Mouse (Mus musculus): Measurements from ENCODE around the gene Dnaic2. TPM values are rescaled to one million over a fixed set of nuclear protein-coding genes. Genes with fewer than 3 reads are reported as not detected.

Dnaic2 gene
- total RNA-seq, 2 experiments from 2014 or later, result 0.99 to 1.9 TPM

GRCm38 (mm10) chr11:114747564-114748138, 20.4 kb downstream of the Dnaic2 start:
- no peak for DNase-seq

DNA sequence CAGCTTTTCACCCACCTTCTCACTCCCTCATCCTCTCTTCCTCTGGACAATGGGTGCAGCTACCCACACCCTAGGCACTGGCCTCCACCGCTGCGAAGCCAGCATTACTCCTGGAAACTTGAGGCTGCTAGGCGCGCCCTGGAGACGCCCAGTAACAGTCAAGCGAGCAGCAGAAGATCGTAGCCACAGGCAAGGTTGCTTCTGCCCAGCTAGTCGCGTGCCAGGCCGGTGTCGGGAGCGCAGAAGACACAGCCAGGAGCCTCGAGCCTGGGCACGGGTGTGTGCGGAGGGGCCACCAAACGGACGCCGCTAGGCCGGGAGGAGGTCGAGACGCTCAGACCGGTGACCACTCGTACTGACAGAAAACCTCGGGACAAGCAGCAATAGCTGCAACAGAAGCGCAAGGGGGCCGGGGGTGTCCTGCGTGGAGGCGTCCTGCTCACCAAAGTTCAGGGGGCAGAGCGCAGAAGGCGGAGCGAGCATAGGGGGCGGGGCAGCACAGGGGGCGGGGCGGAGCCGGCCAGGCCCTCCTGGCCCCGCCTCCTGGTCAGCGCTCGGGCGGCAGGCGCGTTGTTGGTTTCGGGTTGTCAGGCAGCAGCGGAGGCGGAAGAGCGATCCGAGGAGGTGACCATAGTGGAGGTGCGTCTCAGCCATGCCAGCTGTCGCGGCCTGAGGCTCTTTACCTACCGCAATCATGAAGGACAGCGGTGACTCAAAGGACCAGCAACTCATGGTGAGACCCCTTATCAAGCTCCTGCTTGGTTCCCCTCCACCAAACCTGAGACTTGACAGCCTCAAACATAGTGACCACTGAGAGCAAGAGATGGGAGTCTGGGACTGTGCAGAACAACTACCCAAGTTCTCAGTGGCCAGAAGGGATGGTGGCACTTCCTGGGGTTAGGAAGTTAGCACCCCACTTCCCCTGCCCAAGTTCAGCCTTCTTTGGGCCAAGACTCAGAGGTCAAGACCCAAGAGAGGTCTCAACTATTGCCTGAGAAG, 37.9 kb downstream of the Dnaic2 start, which contains the start of gene Kif19a:
Kif19a (plus strand) TSS at position 569 of the 999 bp plus-strand sequence.
- DNase-seq, result no peak

- DNase-seq, result no peak
These were observed 42.7 kb downstream of the Dnaic2 start for GRCm38 (mm10) chr11:114769911-114770310.

- no peak for DNase-seq
These were observed 44.7 kb downstream of the Dnaic2 start for GRCm38 (mm10) chr11:114771896-114772295.

DNA sequence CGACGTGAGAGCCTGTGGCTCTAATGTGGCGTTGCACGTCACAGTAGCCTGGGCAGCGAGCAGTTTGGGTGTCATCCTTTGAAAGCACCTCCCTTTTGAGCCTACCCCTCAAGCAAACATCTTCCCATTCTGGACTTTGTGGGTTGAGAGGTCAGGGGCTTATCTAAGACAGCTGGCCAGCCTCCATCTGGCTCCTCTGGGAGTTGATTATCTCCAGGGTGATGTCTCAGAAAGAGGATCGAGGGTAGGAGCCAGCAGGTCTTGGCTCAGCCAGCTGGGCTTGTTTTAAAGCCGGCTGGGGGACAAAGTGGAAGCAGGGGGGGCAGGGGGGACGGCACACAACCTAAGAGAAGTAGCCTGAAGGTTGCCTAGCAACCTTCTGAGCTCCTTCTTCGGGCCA, 52.9 kb downstream of the Dnaic2 start:
- DNase-seq, result no peak

GRCm38 (mm10) chr11:114785892-114786291, 58.7 kb downstream of the Dnaic2 start:
- no peak for DNase-seq

- no peak for DNase-seq
These were observed 59.1 kb downstream of the Dnaic2 start for GRCm38 (mm10) chr11:114786326-114786725.

GRCm38 (mm10) chr11:114787611-114788010, 60.4 kb downstream of the Dnaic2 start:
- DNase-seq, result no peak

DNA sequence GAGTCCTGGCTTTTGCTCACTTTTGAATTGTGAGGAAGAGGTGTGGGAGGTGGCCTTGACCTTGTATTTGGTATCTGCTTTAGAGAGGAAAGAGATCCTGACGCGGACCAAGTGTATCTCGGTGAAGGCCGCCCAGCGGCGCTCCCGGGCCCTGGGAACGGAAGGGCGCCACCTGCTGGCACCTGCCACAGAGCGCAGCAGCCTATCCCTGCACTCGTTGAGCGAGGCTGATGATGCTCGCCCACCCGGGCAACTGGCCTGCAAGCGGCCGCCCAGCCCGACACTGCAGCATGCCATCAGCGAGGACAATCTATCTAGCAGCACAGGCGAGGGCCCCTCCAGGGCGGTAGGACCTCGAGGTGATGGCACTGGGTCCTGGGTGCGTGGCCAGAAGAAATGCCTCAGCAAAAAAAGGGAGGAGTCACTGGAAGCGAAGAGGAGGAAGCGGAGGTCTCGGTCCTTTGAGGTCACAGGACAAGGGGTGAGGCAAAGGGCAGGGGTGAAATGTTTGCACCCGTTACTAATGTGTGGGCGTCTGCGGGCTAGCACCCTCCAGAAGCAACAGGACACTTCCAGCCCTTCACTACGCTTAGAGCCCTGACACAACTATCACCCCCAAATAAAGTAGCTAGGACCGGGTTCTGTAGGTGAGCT, 62.0 kb downstream of the Dnaic2 start:
- peak; percentile 82 to 83 for DNase-seq

- DNase-seq, result no peak
These were observed 62.5 kb downstream of the Dnaic2 start for GRCm38 (mm10) chr11:114789716-114790115.

DNA sequence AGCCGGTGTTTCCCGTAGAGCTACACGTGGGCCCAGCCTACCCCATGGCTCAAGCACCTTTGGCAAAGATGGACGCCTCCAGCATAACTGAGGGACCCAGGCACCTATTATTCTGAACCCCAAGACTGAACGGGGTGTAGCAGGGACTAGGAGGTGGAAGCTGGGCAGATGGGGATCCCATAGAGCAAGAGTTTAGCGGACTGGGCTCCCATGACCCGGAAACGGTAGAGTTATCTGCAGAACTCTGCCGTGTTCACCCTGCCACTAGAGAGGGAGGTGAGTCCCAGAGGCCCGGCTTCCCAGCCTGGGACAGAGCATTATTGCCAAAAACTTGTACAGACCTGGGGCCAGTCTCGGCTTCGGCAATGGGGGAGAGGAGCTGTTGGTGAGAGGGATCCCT, 63.0 kb downstream of the Dnaic2 start:
- no peak for DNase-seq

- DNase-seq, result no peak
These were observed 63.6 kb downstream of the Dnaic2 start for GRCm38 (mm10) chr11:114790841-114791240.

GRCm38 (mm10) chr11:114791351-114791889, 64.2 kb downstream of the Dnaic2 start:
- DNase-seq, result peak in 1 of 2 experiments; percentile 34

DNA sequence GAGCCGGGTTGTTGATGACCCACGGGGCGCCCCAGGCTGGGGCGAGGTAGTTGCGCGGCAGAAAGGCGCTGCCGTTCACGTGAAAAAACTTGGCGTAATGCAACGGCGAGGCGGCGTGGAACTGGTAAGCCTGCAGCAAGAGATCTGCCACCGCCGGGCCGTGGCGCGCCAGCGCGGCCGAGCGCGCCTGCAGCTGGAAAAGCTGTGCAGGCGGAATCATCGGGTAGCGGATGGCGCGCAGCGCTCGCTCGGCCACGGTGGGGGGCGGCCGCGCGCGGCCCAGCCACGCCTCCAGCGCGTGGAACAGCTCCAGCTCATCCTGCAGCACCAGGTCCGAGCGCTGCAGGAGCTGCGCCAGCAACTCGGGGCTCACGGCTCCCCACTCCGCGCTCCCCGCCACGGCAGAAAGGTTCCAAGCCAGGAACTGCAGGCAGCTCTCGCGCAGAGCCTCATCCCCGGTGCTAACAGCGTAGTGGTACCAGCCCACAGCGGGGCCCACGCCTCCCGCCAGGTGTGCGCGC, 64.7 kb downstream of the Dnaic2 start:
- DNase-seq, result no peak

DNA sequence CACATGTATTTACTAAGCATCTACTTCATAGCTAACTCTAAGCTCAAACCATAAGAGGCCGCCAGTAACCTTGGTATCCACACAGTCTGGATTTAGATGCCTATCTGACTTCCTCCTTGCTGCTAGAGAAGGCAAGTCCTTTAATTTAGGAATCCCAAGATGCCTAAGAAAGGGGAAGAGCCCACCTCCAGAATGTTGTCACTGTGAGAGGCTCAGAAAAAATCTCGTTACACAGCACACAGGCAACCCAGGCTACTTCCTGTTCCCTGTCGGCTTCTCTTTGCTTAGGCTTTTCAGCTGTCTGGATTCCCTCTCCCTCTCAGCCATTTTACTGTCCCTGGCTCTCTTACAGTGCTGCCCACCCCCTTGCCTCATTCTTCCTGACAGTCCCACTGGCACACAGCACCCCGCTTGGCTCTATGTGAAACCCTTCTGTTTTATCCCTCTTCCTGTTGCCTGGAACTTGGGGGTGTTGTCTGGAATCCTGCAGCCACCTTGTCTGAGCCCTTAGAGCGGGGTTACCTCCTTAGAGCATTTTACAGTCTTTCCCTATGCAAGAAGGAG, 65.8 kb downstream of the Dnaic2 start:
- DNase-seq, result no peak

DNA sequence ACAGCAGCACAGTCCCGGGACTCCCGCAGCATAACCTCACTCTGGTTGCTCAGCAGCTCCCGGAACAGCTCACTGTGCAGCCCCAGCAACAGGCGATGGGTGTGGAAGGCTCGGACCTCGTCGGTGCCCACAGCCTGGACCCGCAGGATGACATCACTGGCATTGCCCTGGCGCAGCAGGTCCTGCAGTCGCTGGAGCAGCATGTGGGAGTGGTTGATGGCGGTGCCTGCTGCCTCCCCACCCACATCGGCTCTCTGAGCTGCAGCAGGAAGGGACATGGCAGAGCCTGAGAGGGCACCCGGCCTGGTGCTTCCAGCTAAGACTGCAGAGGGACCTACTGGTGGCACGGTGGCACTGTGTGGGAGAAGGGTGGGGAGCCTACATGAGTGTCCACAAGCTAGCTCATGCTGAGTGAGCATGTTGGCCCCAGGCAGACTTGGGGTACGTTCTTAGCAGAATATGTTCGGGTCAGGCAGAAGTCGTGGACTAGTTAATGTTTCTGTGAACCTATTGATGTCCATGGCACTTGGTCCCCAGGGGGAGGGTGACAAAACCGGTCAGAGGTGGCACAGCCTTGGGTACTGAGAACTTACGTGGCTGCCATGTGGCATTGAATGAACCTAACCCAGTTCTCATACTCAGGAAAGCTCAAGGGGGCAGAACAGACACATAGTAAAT, 66.8 kb downstream of the Dnaic2 start:
- DNase-seq, result no peak

DNA sequence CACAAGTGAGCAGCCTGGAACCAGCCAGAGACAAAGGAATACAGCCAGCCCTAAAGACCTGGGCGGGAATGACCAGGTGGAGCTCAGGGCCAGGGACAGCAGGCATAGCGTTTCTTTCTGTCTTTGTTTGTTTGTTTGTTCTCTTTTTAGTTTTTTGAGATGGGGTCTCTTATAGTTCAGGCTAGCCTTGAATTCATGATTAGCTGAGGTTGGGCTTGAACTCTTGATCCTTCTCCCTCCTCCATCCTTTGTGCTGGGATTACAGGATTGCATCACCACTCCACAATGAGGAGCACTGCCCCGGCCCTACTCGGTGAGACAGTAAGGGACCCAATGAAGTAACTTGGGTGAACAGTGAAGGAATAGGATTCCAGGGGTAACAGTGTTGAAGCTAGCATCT, 67.5 kb downstream of the Dnaic2 start:
- no peak for DNase-seq

GRCm38 (mm10) chr11:114795231-114795746, 68.1 kb downstream of the Dnaic2 start:
- peak; percentile 94 for DNase-seq

GRCm38 (mm10) chr11:114795848-114796322, 68.7 kb downstream of the Dnaic2 start, which contains the start of gene Btbd17:
Gene Btbd17, minus strand, starts transcription at chr11:114795945.
- peak; percentile 64 to 68 for DNase-seq

GRCm38 (mm10) chr11:114797176-114797575, 70.0 kb downstream of the Dnaic2 start:
- no peak for DNase-seq

- no peak for DNase-seq
These were observed 70.8 kb downstream of the Dnaic2 start for GRCm38 (mm10) chr11:114797981-114798380.

All from layer of hippocampus, postnatal 36 days (tissue).